Mouse (Mus musculus) thymus, adult 2 months (tissue): ENCODE measurements around the gene Hsd3b5.
"Not testable (repeated sequence)": the region's sequence is repeated elsewhere in the genome, so short reads cannot be mapped to it uniquely, and the experiment has no call there.

Experiments
- CTCF ChIP-seq: fragments of 200-500 bp; IDR thresholded peaks from 2 replicates; pipeline ENCODE4 v1.5.1; 2012; ENCODE audit warnings: mild to moderate bottlenecking, control low read depth, low read length, moderate library complexity, borderline replicate concordance; ENCODE audit not compliant: control insufficient read depth, poor library complexity, insufficient read depth; ENCODE audit errors: extremely low read depth
- POLR2A ChIP-seq: fragments of 200-500 bp; IDR thresholded peaks from 2 replicates; pipeline ENCODE4 v1.6.1; 2012; ENCODE audit warnings: mild to moderate bottlenecking, low read length, control low read depth, moderate library complexity; ENCODE audit not compliant: control insufficient read depth, poor library complexity, insufficient read depth; ENCODE audit errors: extremely low read depth

DNA sequence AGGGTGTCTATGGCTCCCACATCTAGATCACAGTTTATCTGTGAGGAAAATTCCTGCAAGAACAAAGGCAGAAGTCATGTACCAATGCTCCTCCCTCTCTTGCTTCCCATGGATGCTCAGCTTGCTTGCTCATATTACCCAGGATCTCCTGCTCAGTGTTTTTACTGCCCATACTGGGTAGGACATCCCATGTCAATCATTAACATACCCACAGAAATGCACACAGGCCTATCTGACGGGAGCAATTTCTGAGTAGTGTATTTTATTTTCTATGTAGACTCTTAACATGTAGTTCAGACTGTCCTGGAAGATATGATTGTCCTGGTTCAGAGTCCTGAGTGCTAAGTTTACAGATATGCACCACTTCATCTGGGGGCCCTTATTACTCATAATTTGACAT, 47.9 kb downstream of the Hsd3b5 start:
- TF ChIP-seq CTCF, POLR2A: not testable (repeated sequence)
